Mouse (Mus musculus) CH12.LX (cell line): Measurements from ENCODE around the gene Olfr1396. TPM values are rescaled to one million over a fixed set of nuclear protein-coding genes. Genes with fewer than 3 reads are reported as not detected.
"Not testable (repeated sequence)": the region's sequence is repeated elsewhere in the genome, so short reads cannot be mapped to it uniquely, and the experiment has no call there.

Experiments
- DNase-seq: peaks from one replicate; pipeline ENCODE4 v3.0.0-alpha.2; 2013; ENCODE audit errors: extremely low read depth
- H3K27ac ChIP-seq: 2 replicates; pipeline ENCODE4 v1.5.1; 2012; ENCODE audit warnings: low read depth, mild to moderate bottlenecking, control low read depth, moderate library complexity; ENCODE audit not compliant: insufficient read depth
- H3K27me3 ChIP-seq: replicated peaks from 2 replicates; pipeline ENCODE3; 2012; ENCODE audit warnings: inconsistent platforms
- H3K36me3 ChIP-seq, 2 experiments: replicated peaks in 1 of 2; 2 replicates each; pipeline versions ENCODE3 to v1.6.1; 2012; ENCODE audit warnings: inconsistent platforms in 1 of 2, low read length in 1 of 2, mild to moderate bottlenecking in 1 of 2, mixed read lengths in 1 of 2, moderate library complexity in 1 of 2; ENCODE audit not compliant: control insufficient read depth in 1 of 2, insufficient read depth in 1 of 2
- H3K4me1 ChIP-seq, 2 experiments: 2 replicates each; pipeline ENCODE4 v1.6.1; 2012; ENCODE audit warnings: inconsistent platforms in 1 of 2, moderate library complexity in 1 of 2; ENCODE audit not compliant: insufficient read depth in 2 of 2, control insufficient read depth in 1 of 2
- H3K4me2 ChIP-seq: 2 replicates; pipeline ENCODE4 v1.6.1; 2012; ENCODE audit warnings: low read depth, mild to moderate bottlenecking, control low read depth; ENCODE audit not compliant: poor library complexity, insufficient read depth, severe bottlenecking
- H3K4me3 ChIP-seq, 3 experiments: fragments of 150-350 bp in 1 of 3; sonication (generic) in 1 of 3; replicated peaks in 1 of 3; 2 replicates each; pipeline versions ENCODE3 to v1.5.1; 2011 to 2012; ENCODE audit warnings: low read depth in 2 of 3, low read length in 2 of 3, mild to moderate bottlenecking in 2 of 3, moderate library complexity in 2 of 3, control low read depth in 1 of 3, improper control_type of control experiment in 1 of 3, inconsistent platforms in 1 of 3, mixed read lengths in 1 of 3; ENCODE audit not compliant: poor library complexity in 1 of 3
- H3K79me2 ChIP-seq: replicated peaks from 2 replicates; pipeline ENCODE4 v1.6.1; 2012; ENCODE audit warnings: mild to moderate bottlenecking, moderate library complexity; ENCODE audit not compliant: control insufficient read depth, poor library complexity, insufficient read depth, severe bottlenecking; ENCODE audit errors: extremely low read depth
- H3K9ac ChIP-seq: 2 replicates; pipeline ENCODE4 v1.6.1; 2012; ENCODE audit warnings: low read depth, mild to moderate bottlenecking, control low read depth, moderate library complexity; ENCODE audit not compliant: insufficient read depth
- H3K9me3 ChIP-seq: replicated peaks from 2 replicates; pipeline ENCODE3; 2012; ENCODE audit warnings: low read length, inconsistent platforms, mixed read lengths
- CHD1 ChIP-seq: IDR thresholded peaks from 2 replicates; pipeline ENCODE4 v1.6.1; 2012; ENCODE audit warnings: low read depth, low read length, improper control_type of control experiment, inconsistent platforms
- CHD2 ChIP-seq: IDR thresholded peaks from 2 replicates; pipeline ENCODE4 v1.6.1; 2011; ENCODE audit warnings: low read length, improper control_type of control experiment
- CTCF ChIP-seq, 2 experiments: IDR thresholded peaks in 1 of 2; conservative IDR thresholded peaks in 1 of 2; 2 replicates each; pipeline ENCODE4 v1.5.1; 2011 to 2012; ENCODE audit warnings: low read depth in 2 of 2, low read length in 2 of 2, improper control_type of control experiment in 1 of 2, inconsistent platforms in 1 of 2, mild to moderate bottlenecking in 1 of 2, moderate library complexity in 1 of 2
- E2F4 ChIP-seq: IDR thresholded peaks from 2 replicates; pipeline ENCODE4 v1.6.1; 2011; ENCODE audit warnings: low read depth, low read length, improper control_type of control experiment; ENCODE audit not compliant: insufficient replicate concordance
- EP300 ChIP-seq: IDR thresholded peaks from 2 replicates; pipeline ENCODE4 v1.6.1; 2011; ENCODE audit warnings: low read length, improper control_type of control experiment
- IRF4 ChIP-seq: IDR thresholded peaks from 2 replicates; pipeline ENCODE4 v1.6.1; 2014; ENCODE audit warnings: low read depth, mild to moderate bottlenecking, inconsistent platforms, low read length, improper control_type of control experiment
- MAZ ChIP-seq: IDR thresholded peaks from 2 replicates; pipeline ENCODE4 v1.6.1; 2012; ENCODE audit warnings: low read depth, mild to moderate bottlenecking, inconsistent platforms, low read length, improper control_type of control experiment, moderate library complexity
- MYC ChIP-seq: IDR thresholded peaks from 2 replicates; pipeline ENCODE4 v1.6.1; 2011; ENCODE audit warnings: low read depth, mild to moderate bottlenecking, improper control_type of control experiment, low read length
- NRF1 ChIP-seq: IDR thresholded peaks from 2 replicates; pipeline ENCODE4 v1.6.1; 2014; ENCODE audit warnings: low read depth, mild to moderate bottlenecking, inconsistent platforms, low read length, improper control_type of control experiment, moderate library complexity
- dilution Hi-C: fragments of 300-500 bp; cut with MboI; formaldehyde crosslinking; loops from 2 replicates; pipeline ENCODE4 v1.14.3; 2020; ENCODE audit warnings: low sequenced_read_pairs; ENCODE audit not compliant: extremely low pct_unique_long_range_greater_than_20kb, extremely low pct_ligation_motif_present
- in situ Hi-C: fragments of 300-500 bp; cut with MboI; formaldehyde crosslinking; loops from 3 replicates; pipeline ENCODE4 v1.14.3; 2019; ENCODE audit warnings: low sequenced_read_pairs, low pct_ligation_motif_present, low pct_unique_long_range_greater_than_20kb, mixed read lengths
- polyA plus RNA-seq: library from polyadenylated mRNA; unstranded; fragments of >175 nt; gene quantifications from 2 replicates; pipeline ENCODE4 v1.2.1, GENCODE M21; 2012; ENCODE audit warnings: low read depth; ENCODE audit not compliant: insufficient read length
- total RNA-seq, 2 experiments: library from RNA; depleted of rRNA; stranded (reverse); fragments of 300-350 nt in 1 of 2; fragments of >200 nt in 1 of 2; gene quantifications; 2 replicates each; pipeline ENCODE4 v1.2.3; 2012 to 2014

Gene Olfr1396
- total and polyA plus RNA-seq, 3 experiments: not detected

DNA sequence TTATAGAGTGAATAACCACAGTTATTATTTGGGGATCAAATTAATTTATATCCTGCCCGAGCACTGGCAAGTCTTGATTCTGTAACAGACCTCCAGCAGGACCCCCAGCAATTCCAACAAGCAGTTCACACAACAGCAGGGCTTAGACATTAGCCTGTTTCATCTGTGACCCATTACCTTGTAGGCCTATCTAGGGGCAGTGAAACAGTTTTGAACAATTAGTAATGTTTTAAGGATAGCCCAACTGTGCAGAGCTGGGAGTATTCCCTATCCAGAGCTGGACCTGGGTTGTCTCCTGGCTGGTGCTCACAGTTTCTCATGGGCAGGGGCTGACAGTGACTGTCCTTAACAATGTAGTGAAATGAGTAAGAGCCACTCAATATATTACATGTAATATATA is 37.7 kb downstream of the Olfr1396 start:
- TF ChIP-seq EP300: no peak
- TF ChIP-seq E2F4: no peak
- TF ChIP-seq CHD1: no peak
- TF ChIP-seq NRF1: no peak
- TF ChIP-seq CHD2: no peak
- TF ChIP-seq MAZ: no peak
- TF ChIP-seq, all 38 proteins: peak for 0
- in situ Hi-C loops (no loop called here), dilution Hi-C loops (no loop called here)
- no peaks in the 10 kb centered on the region for H3K79me2 ChIP-seq
- H3K4me3 ChIP-seq: no peak overlapping the region
- no peaks in the 10 kb centered on the region for H3K36me3 ChIP-seq
- H3K9ac ChIP-seq: no peak overlapping the region
- H3K27ac ChIP-seq: no peak overlapping the region
- no peaks in the 10 kb centered on the region for H3K27me3 ChIP-seq
- H3K9me3 ChIP-seq: no peaks in the 10 kb centered on the region
- DNase-seq: no peak
- no peak overlapping the region for H3K4me2 ChIP-seq
- peaks cover 0 to 16% of the 10 kb centered on the region in 2 experiments; a peak in 3 of 4 replicates for H3K4me1 ChIP-seq

DNA sequence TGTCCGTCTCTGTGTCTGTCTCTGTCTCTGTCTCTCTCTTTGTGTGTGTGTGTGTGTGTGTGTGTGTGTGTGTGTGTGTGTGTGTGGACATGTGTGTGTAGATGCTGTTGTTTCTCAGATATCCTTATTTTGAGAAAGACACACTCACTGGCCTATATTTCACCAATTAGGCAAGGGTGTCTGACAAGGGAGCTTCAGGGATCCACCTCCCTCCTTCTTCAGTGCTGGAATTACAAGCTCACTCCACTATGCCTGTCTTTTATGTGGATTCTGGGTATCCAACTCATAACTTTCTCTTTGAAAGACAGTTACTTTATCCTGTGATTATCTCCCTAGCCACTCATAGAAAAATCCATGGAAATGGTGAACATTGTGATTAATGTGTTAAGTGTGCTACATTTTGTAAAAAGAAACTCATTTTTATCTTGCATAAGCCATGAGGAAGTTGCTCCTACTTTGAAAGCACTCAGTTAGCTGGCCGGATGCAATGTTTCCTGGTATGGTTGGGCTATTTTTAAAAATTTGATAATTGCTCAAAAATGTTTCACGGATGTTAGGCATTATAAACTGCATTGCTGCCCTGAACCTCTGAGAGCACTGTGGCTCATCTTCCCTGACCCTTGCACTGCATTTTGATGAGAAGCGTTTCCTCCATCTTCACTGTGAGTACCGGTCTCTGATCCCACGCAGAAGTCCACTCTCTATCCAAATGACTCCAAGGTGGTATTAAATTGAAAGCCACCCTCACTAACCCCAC is 38.5 kb downstream of the Olfr1396 start, which contains the start of gene Ifi47:
Ifi47 (plus strand) TSS at position 587 of the 757 bp plus-strand sequence.
- H3K27ac ChIP-seq, DNase-seq, H3K27me3 ChIP-seq, dilution Hi-C loops, in situ Hi-C loops, H3K4me3 ChIP-seq, H3K36me3 ChIP-seq, H3K4me2 ChIP-seq, H3K79me2 ChIP-seq, H3K9ac ChIP-seq, H3K9me3 ChIP-seq: not testable (repeated sequence)
- peaks cover 0 to 12% of the 10 kb centered on the region in 2 experiments; a peak in 3 of 4 replicates for H3K4me1 ChIP-seq

DNA sequence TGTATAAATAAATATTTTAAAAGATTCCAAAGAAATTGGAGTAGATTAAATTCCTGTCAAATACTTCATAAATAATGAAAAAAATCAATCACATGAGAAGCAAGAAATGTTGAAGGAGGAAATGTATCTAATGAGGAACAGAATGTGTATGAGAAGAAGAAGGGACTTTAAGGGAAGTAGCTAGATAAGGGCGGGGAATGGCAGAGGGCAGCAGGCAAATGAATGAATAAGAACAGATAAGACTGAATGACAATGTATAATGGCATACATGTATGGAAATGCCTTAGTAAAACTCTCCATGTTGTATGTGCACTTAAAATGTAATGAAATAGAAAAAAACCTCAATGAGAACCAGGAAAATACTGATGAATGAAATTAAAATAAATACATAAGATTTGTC is 46.3 kb downstream of the Olfr1396 start:
- Histone ChIP-seq H3K36me3 (no peaks in the 10 kb centered on the region), H3K27me3 (no peaks in the 10 kb centered on the region), H3K4me1 (peaks cover 0 to 18% of the 10 kb centered on the region in 2 experiments; a peak in 3 of 4 replicates), H3K4me3 (no peak overlapping the region), H3K79me2 (no peaks in the 10 kb centered on the region), H3K9ac (no peak overlapping the region), H3K9me3 (no peaks in the 10 kb centered on the region), H3K27ac (no peak overlapping the region), H3K4me2 (no peak overlapping the region)
- no peak for TF ChIP-seq MYC
- no peak for TF ChIP-seq CTCF (conservative IDR thresholded peaks at IDR 0.05 in 1 of 2, IDR thresholded peaks at IDR 0.05 in 1 of 2; ENCODE audit: low read depth in 2 of 2, low read length in 2 of 2)
- no peak for TF ChIP-seq IRF4
- dilution Hi-C loops (no loop called here), in situ Hi-C loops (no loop called here)
- no peak for DNase-seq

DNA sequence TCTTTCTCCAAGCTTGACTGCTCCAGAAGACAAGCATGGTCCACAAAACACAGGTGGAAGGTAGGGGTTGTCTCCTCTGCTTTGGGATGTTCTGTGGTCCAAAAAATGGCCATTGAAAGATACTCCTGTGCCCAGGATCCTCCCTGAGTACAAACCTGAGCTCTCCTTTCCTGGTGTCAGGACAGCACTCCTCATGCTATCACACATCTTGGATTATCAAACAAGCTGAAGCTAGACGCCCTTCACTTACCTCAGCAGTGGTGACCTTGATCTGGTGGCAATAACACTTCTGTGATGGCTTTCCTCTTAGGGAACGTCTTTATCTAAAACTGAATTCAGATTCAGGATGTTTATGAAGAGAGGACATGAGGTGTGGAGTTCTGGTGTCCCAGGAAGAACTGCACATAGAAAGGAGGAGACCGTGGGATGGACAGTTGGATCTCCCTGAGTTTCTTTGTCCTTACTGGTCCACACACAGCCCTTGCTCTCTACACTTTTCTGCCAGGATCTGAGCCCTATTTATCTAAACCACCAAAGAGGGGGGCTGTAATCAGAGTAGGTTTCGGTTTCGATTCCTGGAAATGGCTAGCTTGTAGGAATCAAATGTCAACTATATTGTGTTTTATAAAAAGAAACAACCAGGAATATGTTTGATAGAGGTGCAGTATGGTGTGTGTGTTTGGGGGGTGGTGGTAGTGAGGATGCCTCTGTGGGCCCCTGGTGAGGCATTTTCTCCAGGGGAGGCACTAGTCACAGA is 50.8 kb downstream of the Olfr1396 start, which contains the start of gene Tgtp2:
Tgtp2 (minus strand) TSS at position 494 of the 757 bp plus-strand sequence.
- DNase-seq, dilution Hi-C loops, H3K36me3 ChIP-seq, H3K9ac ChIP-seq, H3K79me2 ChIP-seq, H3K4me3 ChIP-seq, H3K27me3 ChIP-seq, in situ Hi-C loops, H3K4me2 ChIP-seq, H3K27ac ChIP-seq, H3K4me1 ChIP-seq, H3K9me3 ChIP-seq: not testable (repeated sequence)

DNA sequence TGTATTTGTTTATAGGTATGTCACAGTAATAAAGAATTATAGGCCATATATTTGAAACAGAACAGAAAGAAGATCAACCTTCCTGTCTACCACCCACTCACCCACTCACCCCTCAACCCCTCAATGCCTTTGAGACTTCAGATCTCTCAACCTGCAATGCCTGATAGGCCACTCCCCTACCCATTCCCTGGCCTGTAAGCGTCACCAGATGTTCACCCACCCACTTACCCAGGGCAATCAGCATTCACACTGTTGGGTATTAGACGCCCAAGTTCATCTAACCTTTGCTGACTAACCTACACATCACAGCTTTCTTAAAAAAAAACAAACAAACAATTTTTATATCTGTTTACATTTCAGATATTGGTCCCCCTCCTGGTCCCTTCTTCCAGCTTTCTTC is 52.8 kb downstream of the Olfr1396 start:
- in situ Hi-C loops, H3K9ac ChIP-seq, H3K79me2 ChIP-seq, H3K9me3 ChIP-seq, H3K36me3 ChIP-seq, H3K4me2 ChIP-seq, H3K4me1 ChIP-seq, H3K27me3 ChIP-seq, DNase-seq, H3K4me3 ChIP-seq, dilution Hi-C loops, H3K27ac ChIP-seq: not testable (repeated sequence)
